Mouse (Mus musculus): ENCODE measurements around the gene Gm2174.

The Gm2174 gene

GRCm38 (mm10) chrX:56497241-56497640 lies 49.5 kb downstream of the Gm2174 start:
- no peak for DNase-seq (ENCODE audit: low spot score in 2 of 2)

Measured in spleen, postnatal 36 days (tissue).